Mouse (Mus musculus): Measurements from ENCODE around the gene Gm20696. TPM values are rescaled to one million over a fixed set of nuclear protein-coding genes. Genes with fewer than 3 reads are reported as not detected.

Gene Gm20696
- polyA plus RNA-seq, 1 experiment from 2014 or later: 6.3 TPM

DNA sequence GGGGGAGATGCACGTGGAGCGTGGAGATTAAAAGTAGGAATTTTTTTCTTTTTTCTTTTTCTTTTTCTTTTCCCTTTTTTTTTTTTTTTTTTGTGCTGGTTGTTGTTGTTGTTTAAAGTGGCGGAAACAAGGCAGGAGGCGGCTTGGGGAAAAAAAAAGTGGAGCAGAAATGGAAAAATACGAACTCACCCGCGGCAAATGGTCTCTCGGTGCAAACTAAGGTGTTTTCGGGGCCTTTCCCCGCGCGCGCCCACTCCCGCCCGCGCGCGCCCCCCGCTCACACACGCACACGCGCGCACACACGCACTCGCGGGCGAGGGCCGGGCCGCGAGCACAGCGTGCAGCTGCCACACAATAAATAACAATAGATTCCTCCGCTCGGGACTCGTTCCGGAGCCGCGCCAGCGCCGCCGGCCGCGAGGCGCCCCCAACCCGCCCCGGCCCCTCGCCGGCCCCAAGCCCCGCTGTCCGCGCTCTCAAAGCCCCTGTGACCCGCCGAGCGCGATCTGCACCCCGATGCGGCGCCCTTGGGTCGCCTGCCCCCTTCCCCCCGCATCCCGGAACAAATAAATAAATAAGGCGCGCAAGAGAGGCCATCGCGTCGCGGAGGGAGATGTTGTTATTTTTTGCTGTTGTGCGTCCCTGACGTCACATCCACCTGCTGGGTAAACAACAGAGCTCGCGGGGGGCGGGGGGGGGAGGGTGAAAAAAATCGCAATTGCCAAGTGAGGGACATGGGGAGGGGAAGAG, 144.1 kb downstream of the Gm20696 start, which contains the start of gene Foxp1:
Gene Foxp1, minus strand, starts transcription at position 363 of the 750 bp plus-strand sequence.
- peak within 1 kb of the TSS; percentile 99 for H3K4me2 ChIP-seq (ENCODE audit: low read length)
- H3K4me3 ChIP-seq (replicated peaks; ENCODE audit: low read length): peak within 1 kb of the TSS; percentile 64
- under 1% methylated on average over 55 of the region's 72 CpGs for WGBS
- peak; percentile 52 for ATAC-seq
- no peaks in the 10 kb centered on the region for H3K36me3 ChIP-seq (ENCODE audit: control insufficient read depth, insufficient read depth)
- H3K27me3 ChIP-seq (replicated peaks; ENCODE audit: control insufficient read depth, insufficient read depth, low read length): no peaks in the 10 kb centered on the region
- H3K4me1 ChIP-seq (replicated peaks; ENCODE audit: control insufficient read depth, insufficient read depth, low read length): peaks cover 17% of the 10 kb centered on the region
- peak within 1 kb of the TSS; percentile 98 for H3K27ac ChIP-seq (ENCODE audit: low read length)
- H3K9me3 ChIP-seq (ENCODE audit: control insufficient read depth, low read length): peaks cover 4% of the 10 kb centered on the region; the same call in 1 of the 2 replicates
- H3K9ac ChIP-seq (replicated peaks; ENCODE audit: low read depth, low read length): peak within 1 kb of the TSS; percentile 91

GRCm38 (mm10) chr6:99521641-99522358, 144.8 kb downstream of the Gm20696 start:
- ATAC-seq: peak; percentile 21
- 0% methylated on average over 64 of the region's 64 CpGs for WGBS
- peak overlapping the region; percentile 64 for H3K4me3 ChIP-seq (replicated peaks; ENCODE audit: low read length)

DNA sequence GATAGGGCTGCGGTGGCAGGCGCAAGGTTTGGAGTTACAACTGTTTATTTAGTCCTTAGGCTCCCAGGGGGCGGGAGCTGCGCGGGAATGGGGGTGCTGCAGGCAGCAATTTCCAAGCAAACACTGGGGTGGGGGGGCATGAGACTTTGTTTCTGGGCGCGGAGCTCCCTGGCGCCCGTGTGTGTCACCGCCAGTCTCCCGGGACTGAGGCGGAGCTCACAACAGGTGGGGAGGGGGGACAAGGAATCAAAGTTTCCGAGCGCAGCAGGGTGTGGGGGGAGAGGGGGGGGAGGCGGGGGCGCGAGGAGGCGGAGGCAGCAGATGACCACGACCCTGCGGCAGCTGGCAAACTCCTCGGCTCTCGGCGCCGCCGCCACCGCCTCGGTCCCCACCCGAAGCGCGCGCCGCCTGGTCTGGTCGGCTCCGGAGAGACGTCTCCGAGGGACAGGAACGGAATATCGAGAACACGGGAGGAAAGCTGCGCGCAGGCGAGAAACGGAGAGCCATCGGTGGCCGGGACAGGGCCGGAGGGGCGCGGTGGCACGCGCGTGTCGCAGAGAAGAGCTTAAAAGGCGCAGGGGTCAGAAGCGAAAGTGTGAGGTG, 145.5 kb downstream of the Gm20696 start:
- H3K9ac ChIP-seq (replicated peaks; ENCODE audit: low read depth, low read length): peak overlapping the region; percentile 91
- H3K4me3 ChIP-seq (replicated peaks; ENCODE audit: low read length): peak overlapping the region; percentile 64
- ATAC-seq: peak; percentile 24
- no peaks in the 10 kb centered on the region for H3K27me3 ChIP-seq (replicated peaks; ENCODE audit: control insufficient read depth, insufficient read depth, low read length)
- H3K36me3 ChIP-seq (ENCODE audit: control insufficient read depth, insufficient read depth): no peaks in the 10 kb centered on the region
- WGBS: under 1% methylated on average over 53 of the region's 54 CpGs
- peaks cover 21% of the 10 kb centered on the region for H3K4me1 ChIP-seq (replicated peaks; ENCODE audit: control insufficient read depth, insufficient read depth, low read length)
- H3K27ac ChIP-seq (ENCODE audit: low read length): peak overlapping the region; percentile 98
- peak overlapping the region; percentile 99 for H3K4me2 ChIP-seq (ENCODE audit: low read length)
- H3K9me3 ChIP-seq (ENCODE audit: control insufficient read depth, low read length): no peaks in the 10 kb centered on the region

More at GRCm38 (mm10) chr6:99521641-99522358, 144.8 kb downstream of the Gm20696 start:
- Histone ChIP-seq H3K9me3 (ENCODE audit: control insufficient read depth, low read length) (no peaks in the 10 kb centered on the region), H3K36me3 (ENCODE audit: control insufficient read depth, insufficient read depth) (no peaks in the 10 kb centered on the region), H3K4me1 (replicated peaks; ENCODE audit: control insufficient read depth, insufficient read depth, low read length) (peaks cover 17% of the 10 kb centered on the region), H3K9ac (replicated peaks; ENCODE audit: low read depth, low read length) (peak overlapping the region; percentile 91), H3K4me2 (ENCODE audit: low read length) (peak overlapping the region; percentile 99), H3K27ac (ENCODE audit: low read length) (peak overlapping the region; percentile 98), H3K27me3 (replicated peaks; ENCODE audit: control insufficient read depth, insufficient read depth, low read length) (no peaks in the 10 kb centered on the region)

GRCm38 (mm10) chr6:99520676-99521037, 145.9 kb downstream of the Gm20696 start:
- H3K4me2 ChIP-seq (ENCODE audit: low read length): peak overlapping the region; percentile 99
- H3K4me3 ChIP-seq (replicated peaks; ENCODE audit: low read length): peak overlapping the region; percentile 64
- H3K36me3 ChIP-seq (ENCODE audit: control insufficient read depth, insufficient read depth): no peaks in the 10 kb centered on the region
- no peaks in the 10 kb centered on the region for H3K9me3 ChIP-seq (ENCODE audit: control insufficient read depth, low read length)
- H3K9ac ChIP-seq (replicated peaks; ENCODE audit: low read depth, low read length): peak overlapping the region; percentile 91
- peaks cover 24% of the 10 kb centered on the region for H3K4me1 ChIP-seq (replicated peaks; ENCODE audit: control insufficient read depth, insufficient read depth, low read length)
- peak; percentile 48 for ATAC-seq
- WGBS: 0% methylated on average over 25 of the region's 27 CpGs
- H3K27me3 ChIP-seq (replicated peaks; ENCODE audit: control insufficient read depth, insufficient read depth, low read length): no peaks in the 10 kb centered on the region
- H3K27ac ChIP-seq (ENCODE audit: low read length): peak overlapping the region; percentile 98

DNA sequence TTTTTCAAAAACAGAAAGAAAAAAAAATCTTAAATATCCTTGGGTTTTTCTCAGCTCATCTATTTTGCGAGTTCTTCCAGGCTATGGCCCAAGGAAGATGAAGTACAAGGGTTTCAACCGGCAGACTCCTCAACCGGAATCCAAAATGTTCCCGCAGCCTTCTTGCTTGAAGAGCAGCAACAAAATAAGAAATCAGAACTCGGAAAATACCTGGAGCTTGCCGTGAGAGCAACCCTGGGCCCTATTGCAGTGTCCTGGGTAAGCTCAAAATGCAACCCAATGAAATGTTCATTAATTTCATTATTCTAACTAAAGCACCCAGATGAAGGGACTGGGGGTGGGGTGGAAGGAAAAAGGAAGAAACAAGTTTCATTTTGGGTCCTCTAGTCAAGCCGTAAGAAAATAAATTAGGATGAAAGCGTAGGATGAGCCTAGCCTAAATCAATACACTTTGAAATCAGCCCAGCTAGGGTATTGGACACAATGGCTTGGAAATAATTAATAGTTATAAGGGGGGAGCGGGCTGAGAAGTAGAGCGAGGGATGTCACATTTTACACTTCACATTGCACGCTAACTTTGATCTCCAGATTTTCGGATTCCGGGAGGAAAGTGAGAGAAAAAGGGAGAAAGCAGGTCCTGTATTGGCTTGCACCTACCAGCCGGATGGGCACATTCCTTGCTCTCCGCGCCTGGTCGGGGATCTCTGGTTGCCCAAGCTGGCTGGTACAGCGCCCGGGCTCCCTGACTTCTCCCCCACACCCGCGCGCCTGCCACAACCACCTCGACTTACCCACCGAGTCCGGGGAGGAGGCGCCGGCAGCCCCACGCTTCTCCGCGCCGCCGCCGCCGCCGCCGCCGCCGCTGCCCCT, 146.6 kb downstream of the Gm20696 start:
- Histone ChIP-seq H3K4me2 (ENCODE audit: low read length) (peak overlapping the region; percentile 99), H3K4me3 (replicated peaks; ENCODE audit: low read length) (peak overlapping the region; percentile 64), H3K27me3 (replicated peaks; ENCODE audit: control insufficient read depth, insufficient read depth, low read length) (no peaks in the 10 kb centered on the region), H3K9ac (replicated peaks; ENCODE audit: low read depth, low read length) (peak overlapping the region; percentile 91), H3K36me3 (ENCODE audit: control insufficient read depth, insufficient read depth) (no peaks in the 10 kb centered on the region), H3K9me3 (ENCODE audit: control insufficient read depth, low read length) (no peaks in the 10 kb centered on the region), H3K4me1 (replicated peaks; ENCODE audit: control insufficient read depth, insufficient read depth, low read length) (peaks cover 20% of the 10 kb centered on the region), H3K27ac (ENCODE audit: low read length) (peak overlapping the region; percentile 98)
- 3% methylated on average over 33 of the region's 38 CpGs for WGBS
- peak; percentile 6; the same call in 1 of the 2 replicates for ATAC-seq

DNA sequence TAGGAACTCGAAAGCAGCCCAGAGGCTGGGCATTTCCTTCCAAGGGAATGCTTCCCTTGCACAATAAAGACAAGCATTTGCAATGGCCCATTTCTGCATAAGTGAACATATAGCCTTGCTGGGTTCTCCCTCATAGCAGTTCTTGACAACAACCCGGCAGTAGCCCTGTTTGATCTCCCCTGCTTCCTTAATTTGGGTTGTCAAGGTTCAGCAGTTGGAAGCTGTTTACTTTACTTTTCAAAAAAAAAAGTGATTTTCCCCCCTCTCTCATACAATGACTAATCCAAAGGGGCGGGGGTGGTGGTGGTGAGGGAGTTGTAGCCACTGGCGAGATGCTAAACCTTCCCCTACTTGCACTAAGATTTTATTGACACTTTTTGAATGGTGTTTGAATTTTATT, 147.5 kb downstream of the Gm20696 start:
- H3K4me2 ChIP-seq (ENCODE audit: low read length): peak overlapping the region; percentile 99
- no peaks in the 10 kb centered on the region for H3K27me3 ChIP-seq (replicated peaks; ENCODE audit: control insufficient read depth, insufficient read depth, low read length)
- H3K4me1 ChIP-seq (replicated peaks; ENCODE audit: control insufficient read depth, insufficient read depth, low read length): peaks cover 19% of the 10 kb centered on the region
- WGBS: 40% methylated on average over 4 of the region's 4 CpGs
- H3K36me3 ChIP-seq (ENCODE audit: control insufficient read depth, insufficient read depth): no peaks in the 10 kb centered on the region
- H3K9ac ChIP-seq (replicated peaks; ENCODE audit: low read depth, low read length): 0 out of 2 replicates have a peak overlapping the region, but pooled peaks have one; percentile 0
- no peaks in the 10 kb centered on the region for H3K9me3 ChIP-seq (ENCODE audit: control insufficient read depth, low read length)
- peak overlapping the region; percentile 4 for H3K4me3 ChIP-seq (replicated peaks; ENCODE audit: low read length)
- H3K27ac ChIP-seq (ENCODE audit: low read length): no peak overlapping the region
- ATAC-seq: no peak

DNA sequence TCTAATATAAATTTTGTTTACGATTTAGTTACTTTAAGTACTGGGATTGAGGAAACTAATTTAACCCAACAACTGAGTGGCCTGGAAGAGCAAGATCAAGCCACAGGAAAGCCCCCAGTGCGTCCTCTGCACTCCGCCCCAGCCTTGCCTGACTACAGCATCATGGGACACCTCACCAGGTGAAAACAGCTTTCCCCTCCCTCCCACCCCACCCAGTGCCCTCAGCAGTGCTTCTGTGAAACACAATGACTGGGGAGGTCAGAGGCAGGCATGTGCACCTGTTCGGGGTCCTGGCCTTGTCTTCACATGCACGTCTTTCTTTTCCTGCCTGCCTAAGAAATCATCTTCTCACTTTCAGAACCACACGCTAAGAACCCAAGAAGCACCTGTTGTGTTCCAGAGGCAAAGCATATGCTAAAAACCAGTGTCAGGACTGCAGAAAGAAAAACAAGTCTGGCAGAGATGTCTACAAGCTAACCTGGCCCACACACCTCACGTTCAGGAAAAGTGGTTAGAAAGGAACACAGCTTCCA, 150.9 kb downstream of the Gm20696 start:
- Histone ChIP-seq H3K27me3 (replicated peaks; ENCODE audit: control insufficient read depth, insufficient read depth, low read length) (no peaks in the 10 kb centered on the region), H3K36me3 (ENCODE audit: control insufficient read depth, insufficient read depth) (no peaks in the 10 kb centered on the region), H3K4me3 (replicated peaks; ENCODE audit: low read length) (no peak overlapping the region; the same call in 1 of the 2 replicates), H3K9me3 (ENCODE audit: control insufficient read depth, low read length) (no peaks in the 10 kb centered on the region), H3K27ac (ENCODE audit: low read length) (no peak overlapping the region), H3K9ac (replicated peaks; ENCODE audit: low read depth, low read length) (no peak overlapping the region), H3K4me1 (replicated peaks; ENCODE audit: control insufficient read depth, insufficient read depth, low read length) (peaks cover 17% of the 10 kb centered on the region), H3K4me2 (ENCODE audit: low read length) (peak overlapping the region; percentile 20)
- ATAC-seq: no peak
- WGBS: 78% methylated on average over 7 of the region's 7 CpGs

- ATAC-seq: no peak
- 60% methylated on average over 6 of the region's 6 CpGs for WGBS
- Histone ChIP-seq H3K27me3 (replicated peaks; ENCODE audit: control insufficient read depth, insufficient read depth, low read length) (no peaks in the 10 kb centered on the region), H3K4me1 (replicated peaks; ENCODE audit: control insufficient read depth, insufficient read depth, low read length) (peaks cover 26% of the 10 kb centered on the region), H3K9me3 (ENCODE audit: control insufficient read depth, low read length) (no peaks in the 10 kb centered on the region), H3K4me2 (ENCODE audit: low read length) (no peak overlapping the region), H3K9ac (replicated peaks; ENCODE audit: low read depth, low read length) (no peak overlapping the region), H3K36me3 (ENCODE audit: control insufficient read depth, insufficient read depth) (no peaks in the 10 kb centered on the region), H3K4me3 (replicated peaks; ENCODE audit: low read length) (no peak overlapping the region), H3K27ac (ENCODE audit: low read length) (no peak overlapping the region)
Measured at GRCm38 (mm10) chr6:99511862-99512261, 154.7 kb downstream of the Gm20696 start.
